Mouse (Mus musculus): ENCODE measurements around the gene Il4i1.
A peak's percentile ranks its signal among the peaks of the same experiment; 100 is the strongest.

The Il4i1 gene

DNA sequence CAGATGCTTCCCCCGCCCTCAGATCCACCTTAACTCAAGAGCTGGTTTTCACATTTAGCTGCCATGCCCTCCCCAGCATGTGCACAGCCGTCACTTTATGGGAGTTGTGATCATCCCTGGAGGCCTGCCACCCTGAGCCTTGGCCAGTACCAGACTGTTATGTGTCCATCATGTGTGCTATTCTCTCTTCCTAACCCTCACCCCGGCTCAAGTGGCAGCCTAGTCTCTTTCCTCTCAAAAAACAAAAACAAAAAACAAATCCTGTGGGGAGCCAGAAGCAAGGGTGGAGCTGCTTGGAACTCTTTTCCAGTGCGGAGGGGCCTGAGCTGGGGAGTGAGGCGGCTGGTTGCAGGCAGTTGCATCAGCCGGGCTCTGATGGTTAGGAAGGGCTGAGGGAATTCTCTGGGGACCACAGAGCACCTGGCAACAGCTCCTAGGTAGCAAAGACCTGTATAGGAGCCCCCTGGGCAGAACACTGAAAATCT is 2.6 kb downstream of the Il4i1 start:
- peak; percentile 76 for DNase-seq (ENCODE audit: extremely low read depth, insufficient read length, low spot score)

DNA sequence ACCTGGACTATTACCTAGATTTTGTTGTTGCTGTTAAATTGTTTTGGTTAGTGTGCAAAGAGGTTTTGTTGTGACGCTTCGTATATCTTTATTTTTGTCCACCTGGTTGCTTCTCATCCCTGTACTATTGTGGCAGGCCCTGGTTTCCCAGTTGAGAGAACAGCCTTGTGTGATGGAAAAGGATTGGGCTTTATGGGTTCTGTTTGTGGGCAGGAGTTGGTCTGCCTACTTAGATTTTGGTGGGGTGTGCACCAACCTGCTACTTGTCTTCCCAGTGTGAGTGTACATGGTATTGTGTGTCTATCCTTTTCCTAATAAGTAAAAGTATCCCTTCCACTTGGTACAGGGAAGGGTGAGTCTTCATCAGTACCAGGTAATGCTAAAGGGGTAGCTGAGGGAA is 3.2 kb downstream of the Il4i1 start:
- DNase-seq (ENCODE audit: extremely low read depth, insufficient read length, low spot score) = no peak

DNA sequence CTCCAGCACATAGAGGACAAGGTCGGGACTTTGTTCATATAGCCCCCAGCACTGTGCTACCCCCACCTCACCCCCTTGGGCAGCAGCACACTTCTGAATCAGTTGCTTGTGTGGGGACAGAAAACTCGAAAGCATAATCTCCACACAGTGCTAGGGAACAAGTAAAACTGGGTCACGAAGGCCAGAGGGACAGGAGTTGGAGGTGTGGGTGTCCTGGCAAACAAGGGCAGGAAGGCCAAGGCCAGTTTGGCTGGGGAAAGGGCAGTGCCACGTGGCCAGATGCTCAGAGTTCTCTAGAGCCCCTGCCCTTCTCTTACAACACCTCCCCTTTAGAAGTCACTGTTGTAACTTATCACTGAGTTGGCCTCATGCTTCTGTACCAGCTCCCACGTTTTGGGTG is 3.7 kb downstream of the Il4i1 start:
- DNase-seq (ENCODE audit: extremely low read depth, insufficient read length, low spot score) = no peak

DNA sequence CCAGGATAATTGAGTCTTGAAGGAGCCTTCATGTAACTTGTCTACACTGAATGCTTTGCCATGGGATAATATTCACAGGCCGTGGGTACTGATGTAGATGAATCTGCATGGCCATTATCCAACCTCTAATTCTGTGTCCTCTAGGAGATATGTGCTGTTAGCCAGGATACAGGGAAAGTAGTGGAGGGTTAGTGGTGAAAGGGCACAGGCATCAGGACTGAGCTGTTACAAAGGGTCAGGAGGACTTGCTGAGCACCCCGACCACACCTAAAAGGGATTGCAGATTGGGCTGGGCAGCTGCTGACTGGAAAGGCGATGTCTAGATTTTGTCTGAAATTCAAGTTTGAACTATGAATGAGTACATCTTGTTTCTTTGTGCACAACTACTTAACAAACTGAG is 4.3 kb downstream of the Il4i1 start:
- DNase-seq (ENCODE audit: extremely low read depth, insufficient read length, low spot score) = no peak

DNA sequence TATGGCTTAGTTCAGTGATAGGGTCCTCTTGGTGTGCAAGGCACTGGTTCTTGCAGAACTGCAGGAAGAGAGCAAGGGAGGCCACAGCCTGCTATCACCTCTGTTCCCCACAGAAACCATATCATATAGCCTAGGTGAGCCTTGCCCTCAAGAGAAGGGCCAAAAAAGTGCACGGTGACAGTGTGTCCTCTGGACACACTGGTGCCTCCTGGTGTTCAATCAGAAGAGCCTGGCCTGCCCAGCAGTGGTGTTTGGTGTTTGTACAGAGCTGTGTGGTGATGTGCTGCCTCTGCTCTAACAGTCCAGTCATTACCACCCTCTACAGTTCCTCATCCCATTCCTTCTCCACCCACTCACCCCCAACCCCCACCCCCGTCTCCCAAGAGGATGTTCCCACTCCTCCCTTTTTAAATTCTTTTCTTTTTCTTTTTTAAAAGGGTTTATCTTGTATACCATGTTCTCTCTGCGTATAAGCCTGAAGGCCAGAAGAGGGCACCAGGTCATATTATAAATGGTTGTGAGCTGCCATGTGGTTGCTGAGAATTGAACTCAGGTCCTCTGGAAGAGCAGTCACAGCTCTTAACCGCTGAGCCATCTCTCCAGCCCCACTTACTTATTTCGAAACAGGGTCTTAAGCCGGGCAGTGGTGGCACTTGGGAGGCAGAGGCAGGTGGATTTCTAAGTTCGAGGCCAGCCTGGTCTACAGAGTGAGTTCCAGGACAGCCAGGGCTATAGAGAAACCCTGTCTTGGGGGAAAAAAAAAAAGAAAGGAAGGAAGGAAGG is 5.7 kb downstream of the Il4i1 start:
- no peak for DNase-seq (ENCODE audit: extremely low read depth, insufficient read length, low spot score)

DNA sequence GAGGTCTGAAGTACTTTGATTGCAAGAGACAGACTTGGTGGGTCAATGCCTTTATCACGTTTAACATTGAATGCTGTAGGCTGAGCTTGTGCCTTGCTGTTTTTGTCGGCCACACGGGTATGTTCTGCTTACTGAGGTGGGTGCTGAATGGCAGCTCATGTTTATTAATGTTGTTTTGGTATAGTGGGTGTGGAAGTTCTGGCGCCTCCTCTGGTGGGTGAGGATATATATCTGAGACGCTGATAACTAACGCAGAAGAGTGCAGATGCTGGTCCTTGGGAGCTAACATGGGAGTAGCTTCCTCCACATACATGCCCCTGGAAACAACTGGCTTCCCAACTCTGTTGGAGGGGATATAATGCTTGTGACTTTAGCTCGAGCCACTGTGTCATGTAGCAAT is 7.2 kb downstream of the Il4i1 start:
- no peak for DNase-seq (ENCODE audit: extremely low read depth, insufficient read length, low spot score)

DNA sequence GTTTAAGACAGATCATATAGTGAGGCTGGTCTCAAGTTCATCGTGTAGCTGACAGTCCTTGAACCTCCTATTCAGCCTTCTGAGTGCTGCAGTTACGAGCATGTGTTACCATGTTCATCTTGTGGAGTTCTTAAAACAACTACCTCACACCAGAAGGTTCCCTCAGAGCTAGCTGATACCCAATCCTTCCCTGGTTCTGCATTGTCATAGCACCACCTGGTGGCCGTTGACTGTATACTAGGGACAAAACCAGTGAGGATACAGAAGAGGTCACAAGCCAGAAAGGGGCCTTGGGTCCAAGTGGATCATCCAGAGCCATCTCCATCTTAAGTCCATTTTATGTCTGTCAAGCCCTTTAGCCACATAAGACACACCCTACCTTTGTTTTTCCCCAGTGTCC is 8.7 kb downstream of the Il4i1 start:
- DNase-seq (ENCODE audit: extremely low read depth, insufficient read length, low spot score) = no peak

DNA sequence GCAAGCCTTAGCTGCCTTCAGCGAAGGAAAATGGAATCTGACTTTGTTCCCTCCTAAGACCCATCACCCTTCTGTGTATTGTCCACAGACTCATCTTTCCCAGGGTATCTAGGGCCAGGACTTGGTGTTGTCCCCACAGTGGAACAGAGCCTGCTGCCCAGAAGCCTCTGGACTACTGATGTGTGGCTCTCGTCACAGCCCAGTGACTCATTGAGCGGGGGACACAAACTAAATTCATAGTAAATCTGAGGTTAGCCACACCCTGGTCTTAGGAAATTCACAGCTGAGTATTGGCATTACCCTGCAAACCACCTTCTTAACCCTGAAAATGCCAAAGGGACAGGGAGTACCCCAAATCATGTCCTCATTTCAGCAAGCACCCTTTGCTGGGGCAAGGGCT is 10.6 kb downstream of the Il4i1 start:
- DNase-seq (ENCODE audit: extremely low read depth, insufficient read length, low spot score) = peak; percentile 56

DNA sequence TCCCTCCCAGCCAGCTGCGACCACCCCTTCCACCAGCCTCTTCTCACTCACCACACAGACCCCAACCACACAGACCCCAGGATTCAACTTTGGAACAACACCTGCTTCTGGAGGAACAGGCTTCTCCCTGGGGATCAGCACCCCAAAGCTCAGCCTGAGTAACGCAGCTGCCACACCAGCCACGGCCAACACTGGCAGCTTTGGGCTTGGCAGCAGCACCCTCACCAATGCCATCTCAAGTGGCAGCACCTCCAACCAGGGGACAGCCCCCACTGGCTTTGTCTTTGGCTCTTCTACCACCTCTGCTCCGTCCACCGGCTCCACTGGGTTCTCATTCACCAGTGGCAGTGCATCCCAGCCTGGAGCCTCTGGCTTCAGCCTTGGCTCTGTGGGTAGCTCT is 12.5 kb downstream of the Il4i1 start:
- no peak for DNase-seq (ENCODE audit: extremely low read depth, insufficient read length, low spot score)

DNA sequence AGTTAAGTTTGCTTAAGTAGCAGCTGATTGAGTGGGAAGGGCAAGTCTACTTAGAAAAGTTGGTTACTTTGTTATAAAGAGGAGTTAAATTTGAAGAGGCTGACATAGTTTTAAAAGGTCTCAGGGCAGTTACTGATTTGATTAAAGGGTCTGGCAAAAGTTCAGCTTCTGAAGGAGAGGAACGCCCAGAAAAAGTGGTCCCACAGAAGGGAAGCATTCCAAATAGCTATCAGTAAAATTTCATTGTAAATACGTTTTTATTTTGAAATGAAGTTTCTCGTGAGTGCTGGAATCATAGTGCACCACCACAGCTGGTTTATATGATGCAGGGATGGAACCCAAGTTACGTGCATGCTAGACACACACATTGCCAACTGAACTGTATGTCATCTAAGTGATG is 16.6 kb downstream of the Il4i1 start:
- DNase-seq (ENCODE audit: extremely low read depth, insufficient read length, low spot score) = no peak

DNA sequence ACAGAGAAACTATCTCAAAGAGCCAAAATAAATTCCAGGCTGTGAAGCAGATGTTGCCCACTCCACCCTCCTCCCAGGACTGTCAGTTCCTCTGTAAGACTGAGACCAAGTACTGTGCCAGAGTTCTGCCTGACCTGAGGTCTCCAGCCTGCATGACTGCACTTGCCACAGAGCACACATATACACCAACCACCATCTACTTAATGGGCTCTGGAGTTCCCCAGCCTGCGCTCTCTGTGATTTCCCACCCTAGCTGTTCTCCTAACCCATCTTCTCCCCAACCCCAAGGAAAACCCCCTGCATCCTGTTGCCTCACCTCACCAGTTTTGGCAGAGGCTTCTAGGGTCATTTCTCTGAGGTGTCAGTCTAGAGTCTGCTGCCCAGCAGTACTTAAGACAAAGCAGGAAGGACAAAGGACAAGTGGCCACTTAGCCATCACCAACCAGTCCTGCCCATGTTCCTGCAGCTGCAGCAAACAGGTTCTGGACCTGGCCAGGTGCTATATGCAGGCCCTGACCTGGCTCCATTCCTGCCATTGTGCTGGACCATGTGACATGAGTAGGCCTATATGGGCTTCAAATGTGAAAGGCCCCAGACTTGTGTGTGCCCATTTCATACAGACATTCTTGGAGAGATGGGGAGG is 19.3 kb downstream of the Il4i1 start:
- no peak for DNase-seq (ENCODE audit: extremely low read depth, insufficient read length, low spot score)

DNA sequence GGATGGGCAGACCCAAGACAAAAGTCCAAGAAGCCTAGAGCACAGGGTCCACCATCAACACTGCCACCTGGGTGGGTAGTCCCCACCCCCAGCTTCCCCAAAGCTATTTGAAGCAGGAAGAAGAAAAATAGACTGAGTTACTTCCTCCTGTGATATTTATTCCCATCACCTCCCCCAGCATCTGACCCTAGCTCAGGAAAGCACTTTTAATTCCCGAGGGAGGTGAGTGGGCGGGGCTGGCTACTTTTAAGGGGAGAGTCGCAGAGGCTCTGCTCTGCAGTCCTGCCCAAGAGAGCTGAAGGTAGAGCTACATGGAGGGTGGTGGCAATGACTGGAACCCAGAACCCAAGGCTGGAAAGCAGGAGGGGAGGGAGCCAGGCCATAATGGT is 19.8 kb downstream of the Il4i1 start:
- no peak for DNase-seq (ENCODE audit: extremely low read depth, insufficient read length, low spot score)

DNA sequence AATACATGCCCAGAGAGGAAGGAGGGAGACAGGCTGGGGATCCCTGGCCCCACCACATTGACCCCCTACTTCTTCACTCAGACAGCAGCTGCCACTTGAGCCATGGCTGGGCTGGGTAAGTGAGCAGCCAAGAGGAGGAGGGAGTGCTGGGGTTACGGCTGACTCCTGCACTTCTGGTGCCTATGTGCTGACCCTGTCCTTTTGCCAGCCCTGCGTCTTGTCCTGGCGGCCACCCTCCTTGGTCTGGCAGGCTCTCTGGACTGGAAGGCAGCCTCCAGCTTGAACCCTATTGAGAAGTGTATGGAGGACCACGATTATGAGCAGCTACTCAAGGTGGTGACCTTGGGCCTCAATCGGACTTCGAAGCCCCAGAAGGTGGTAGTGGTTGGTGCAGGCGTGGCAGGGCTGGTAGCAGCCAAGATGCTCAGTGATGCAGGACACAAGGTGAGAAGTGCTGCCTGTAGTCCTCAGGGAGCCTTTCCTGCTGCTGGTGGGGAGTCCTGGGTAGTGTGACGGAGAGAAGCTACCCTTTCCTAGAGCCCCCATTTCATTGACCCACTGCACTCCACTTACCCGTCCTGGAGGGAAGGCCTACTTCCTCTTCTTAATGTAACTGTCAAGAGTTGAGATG is 20.4 kb downstream of the Il4i1 start:
- no peak for DNase-seq (ENCODE audit: extremely low read depth, insufficient read length, low spot score)

DNA sequence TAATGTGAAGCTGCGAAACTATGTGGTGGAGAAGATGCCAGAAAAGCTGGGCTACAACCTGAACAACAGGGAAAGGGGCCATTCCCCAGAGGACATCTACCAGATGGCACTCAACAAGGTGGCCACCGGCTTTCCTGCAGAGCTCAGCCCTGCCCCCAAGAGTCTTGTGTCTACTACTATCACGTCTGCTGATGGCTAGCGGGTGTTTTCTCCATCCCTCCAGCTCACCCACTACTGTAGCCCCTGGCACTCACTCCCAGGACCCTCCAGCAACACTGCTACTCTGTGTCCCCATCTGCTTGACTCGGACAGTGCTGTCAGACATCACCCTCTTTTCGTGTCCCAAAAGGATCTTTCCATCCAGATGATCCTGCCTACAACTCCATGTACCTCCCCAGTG is 21.9 kb downstream of the Il4i1 start:
- no peak for DNase-seq (ENCODE audit: extremely low read depth, insufficient read length, low spot score)

DNA sequence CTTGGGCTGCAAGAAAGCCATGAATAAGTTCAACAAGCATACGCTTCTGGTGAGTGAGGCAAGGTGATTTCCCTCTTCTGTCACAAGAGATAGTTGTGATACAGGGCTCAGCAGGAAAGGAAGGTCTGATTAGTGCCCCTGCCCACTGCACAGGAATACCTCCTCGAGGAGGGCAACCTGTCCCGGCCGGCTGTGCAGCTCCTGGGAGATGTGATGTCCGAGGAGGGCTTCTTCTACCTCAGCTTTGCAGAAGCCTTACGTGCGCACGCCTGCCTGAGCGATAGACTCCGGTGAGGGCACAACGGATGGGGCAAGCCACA is 22.9 kb downstream of the Il4i1 start:
- DNase-seq (ENCODE audit: extremely low read depth, insufficient read length, low spot score) = no peak

DNA sequence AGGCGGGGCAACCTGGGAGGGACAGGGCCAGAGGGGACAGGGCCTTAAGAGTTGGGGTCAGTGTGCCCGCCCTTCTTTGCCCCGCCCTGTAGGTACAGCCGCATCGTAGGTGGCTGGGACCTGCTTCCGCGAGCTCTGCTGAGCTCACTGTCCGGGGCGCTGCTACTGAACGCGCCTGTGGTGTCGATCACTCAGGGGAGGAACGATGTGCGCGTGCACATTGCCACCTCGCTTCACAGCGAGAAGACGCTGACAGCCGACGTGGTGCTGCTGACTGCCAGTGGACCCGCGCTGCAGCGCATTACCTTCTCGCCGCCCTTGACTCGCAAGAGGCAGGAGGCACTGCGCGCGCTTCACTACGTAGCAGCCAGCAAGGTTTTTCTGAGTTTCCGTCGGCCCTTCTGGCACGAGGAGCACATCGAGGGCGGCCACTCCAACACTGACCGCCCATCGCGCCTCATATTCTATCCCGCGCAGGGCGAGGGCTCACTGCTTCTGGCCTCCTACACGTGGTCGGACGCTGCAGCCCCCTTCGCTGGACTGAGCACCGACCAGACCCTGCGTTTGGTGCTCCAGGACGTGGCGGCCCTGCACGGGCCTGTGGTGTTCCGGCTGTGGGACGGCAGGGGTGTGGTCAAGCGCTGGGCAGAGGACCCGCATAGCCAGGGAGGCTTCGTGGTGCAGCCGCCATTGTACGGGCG is 23.5 kb downstream of the Il4i1 start:
- DNase-seq (ENCODE audit: extremely low read depth, insufficient read length, low spot score) = no peak

DNA sequence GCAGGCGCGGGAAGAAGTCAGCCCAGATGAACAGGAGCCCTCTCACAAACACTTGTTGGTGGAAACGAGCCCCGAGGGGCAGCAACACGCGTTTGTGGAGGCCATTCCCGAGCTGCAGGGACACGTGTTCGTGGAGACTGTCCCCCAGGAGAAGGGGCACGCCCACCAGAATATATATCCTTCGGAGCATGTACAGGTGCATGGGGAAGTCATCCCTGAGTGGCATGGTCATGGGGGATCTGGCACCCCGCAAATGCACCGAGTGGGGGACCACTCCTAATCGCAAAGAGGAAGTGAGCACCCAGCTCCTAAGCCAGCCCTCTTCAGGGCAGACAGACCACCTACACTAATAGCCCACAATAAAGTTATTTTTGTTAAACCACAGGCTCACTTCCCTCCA is 24.2 kb downstream of the Il4i1 start:
- DNase-seq (ENCODE audit: extremely low read depth, insufficient read length, low spot score) = no peak

DNA sequence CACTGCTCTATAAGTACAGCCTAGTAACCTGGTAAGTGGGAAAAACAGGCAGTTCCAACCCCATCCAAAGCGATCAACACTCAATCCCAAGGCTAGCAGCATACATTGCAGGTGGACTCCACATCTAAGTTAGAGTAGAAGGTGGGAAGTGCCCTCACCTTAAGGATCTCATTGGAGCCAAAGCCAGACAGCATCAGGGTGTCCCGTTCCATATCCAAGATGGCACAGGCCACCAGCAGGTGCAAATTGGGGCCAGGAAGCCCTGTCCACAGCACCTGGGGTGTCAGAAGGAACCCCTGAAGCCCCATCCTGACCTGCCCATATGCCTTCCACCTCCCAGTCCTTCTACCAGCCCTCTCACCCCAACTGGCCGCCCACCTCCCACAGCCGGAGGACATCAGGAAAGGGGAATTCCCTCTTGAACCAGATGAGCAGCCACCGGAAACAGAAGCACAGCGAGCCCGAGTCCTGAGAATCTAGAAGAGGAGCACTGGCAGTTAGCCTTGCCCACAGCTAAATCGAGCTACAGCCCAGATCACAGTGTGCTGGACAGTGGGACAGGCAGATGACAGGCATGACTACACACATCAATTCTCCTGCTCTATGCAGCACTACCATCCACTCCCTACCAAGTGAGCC is 25.8 kb downstream of the Il4i1 start:
- no peak for DNase-seq (ENCODE audit: extremely low read depth, insufficient read length, low spot score)

DNA sequence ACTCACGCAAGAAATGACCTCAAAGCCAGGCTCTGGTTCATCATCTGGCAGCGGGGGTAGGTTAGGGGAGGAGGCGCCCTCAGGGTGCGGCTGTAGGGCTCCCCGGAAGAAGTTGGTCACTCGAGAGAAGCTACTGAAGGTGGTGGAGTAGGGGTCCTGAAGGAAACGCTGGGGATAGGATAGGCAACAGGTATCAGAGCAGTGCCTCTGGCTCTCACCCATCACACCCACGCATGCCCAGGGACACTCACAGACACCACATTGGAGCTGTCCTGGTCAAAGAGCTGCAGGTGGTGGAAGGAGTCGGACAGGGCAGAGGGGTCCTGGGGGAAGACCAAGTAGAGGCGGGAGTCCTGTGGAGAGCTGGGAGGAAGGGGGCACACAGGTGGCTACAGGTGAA is 28.8 kb downstream of the Il4i1 start:
- no peak for DNase-seq (ENCODE audit: extremely low read depth, insufficient read length, low spot score)

DNA sequence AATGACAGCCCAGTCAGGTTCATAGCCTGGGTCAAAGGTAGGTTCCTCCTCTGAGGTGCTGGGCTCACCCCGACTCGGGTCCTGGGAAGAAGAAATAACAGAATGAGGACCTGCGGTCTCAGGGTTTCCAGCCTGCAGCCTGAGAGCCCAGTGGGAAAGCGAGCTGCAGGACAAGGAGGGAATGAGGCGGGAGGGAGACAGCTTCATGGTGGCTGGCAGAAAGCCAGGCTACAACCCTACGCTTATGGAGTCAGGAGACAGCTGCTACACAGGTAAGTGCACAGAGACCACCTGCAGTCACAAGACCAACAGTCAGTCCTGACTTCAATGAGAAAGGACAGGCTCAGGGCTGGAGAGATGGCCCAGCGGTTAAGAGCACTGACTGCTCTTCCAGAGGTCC is 30.6 kb downstream of the Il4i1 start:
- no peak for DNase-seq (ENCODE audit: extremely low read depth, insufficient read length, low spot score)

DNA sequence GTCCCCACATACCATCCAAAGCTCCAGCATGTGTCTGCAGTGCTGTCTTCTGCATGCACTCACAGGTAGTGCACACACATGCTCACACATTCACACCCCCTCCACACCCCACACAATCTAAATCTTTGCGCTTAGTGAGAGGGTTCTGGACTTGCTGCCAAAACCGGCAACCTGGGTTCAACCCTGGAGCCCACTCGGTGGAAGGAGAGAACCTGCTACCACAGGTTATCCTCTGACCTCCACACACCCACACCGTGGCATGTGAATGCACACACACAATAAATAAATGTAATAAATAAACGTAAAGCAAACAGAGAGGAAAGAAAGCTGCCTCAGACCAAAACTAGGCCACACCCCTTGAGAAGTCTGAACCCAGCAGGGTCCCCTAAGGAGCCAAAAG is 31.6 kb downstream of the Il4i1 start:
- no peak for DNase-seq (ENCODE audit: extremely low read depth, insufficient read length, low spot score)
